Comparison of ENCODE assay signal across 12 mouse cellular contexts in the genomic region with DNA sequence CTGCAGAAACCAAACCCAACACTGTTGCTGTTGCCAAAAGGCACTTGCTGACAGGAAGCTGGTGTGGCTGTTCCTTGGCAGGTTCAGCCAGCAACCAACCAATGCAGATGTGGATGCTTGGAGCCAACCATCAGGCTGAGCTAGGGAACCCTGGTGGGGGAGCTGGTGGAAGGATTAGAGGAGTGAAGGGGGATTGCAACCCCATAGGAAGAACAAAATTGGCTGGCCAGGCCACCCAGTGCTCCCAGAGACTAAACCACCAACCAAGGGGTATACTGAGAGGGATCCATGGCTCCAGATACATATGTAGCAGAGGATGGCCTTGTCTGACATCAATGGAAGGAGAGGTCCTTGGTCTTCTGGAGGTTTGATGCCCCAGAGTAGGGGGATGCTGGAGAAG.
"Had no signal": no experiment of that assay in that cellular context is flagged by ENCODE, and none has a peak within 500 bp of the region (broad histone marks: within the 10 kb centered on the region; RNA-seq: fewer than 3 reads in every experiment).

No protein-coding gene starts in this region.

- DNase-seq: left cerebral cortex, postnatal 4 days; liver; liver, embryonic 13.5 days; liver, postnatal 0 days; lung, adult 18-20 months; lung, adult 2 months; lung, embryonic 14.5 days; lung, postnatal 10 days; lung, postnatal 14 days; lung, postnatal 36 days; lung, postnatal 4 days; midbrain, embryonic 14.5 days had no signal
